Mouse (Mus musculus): ENCODE results near the gene Axin2.
A peak's percentile ranks its signal among the peaks of the same experiment; 100 is the strongest.

Gene Axin2

DNA sequence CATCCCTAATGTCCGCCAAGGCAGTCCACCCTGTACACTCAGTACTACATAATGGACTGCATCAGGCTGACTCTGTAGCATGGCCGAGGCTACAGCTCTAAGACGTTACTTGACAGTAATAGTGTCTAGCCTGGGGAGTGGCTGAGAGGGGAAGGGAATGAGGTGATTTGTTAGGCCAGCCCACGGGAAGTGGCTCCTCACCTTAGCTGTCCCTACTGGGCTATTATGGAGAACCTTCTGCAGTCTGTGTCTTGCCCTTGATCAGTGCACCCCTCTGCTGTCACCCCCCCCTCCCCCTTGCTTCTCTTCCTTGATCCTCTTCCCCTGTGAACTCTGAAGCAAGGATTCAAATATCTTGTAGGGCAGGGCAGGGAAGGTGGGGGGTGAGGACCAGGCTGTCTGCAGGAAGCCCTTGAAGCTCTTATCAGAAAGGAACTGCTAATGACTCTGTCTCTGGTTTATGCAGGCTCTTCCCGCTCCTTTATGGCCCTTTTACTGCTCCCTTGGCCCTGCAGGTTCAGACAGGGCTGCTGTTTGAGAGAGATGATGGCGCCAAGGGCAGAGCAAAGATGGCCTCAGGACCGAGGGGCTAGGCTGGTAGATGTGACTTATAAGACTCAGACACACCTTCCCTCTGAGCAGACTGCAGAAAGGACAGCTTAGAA, 13.4 kb upstream of the Axin2 start:
- DNase-seq = no peak

DNA sequence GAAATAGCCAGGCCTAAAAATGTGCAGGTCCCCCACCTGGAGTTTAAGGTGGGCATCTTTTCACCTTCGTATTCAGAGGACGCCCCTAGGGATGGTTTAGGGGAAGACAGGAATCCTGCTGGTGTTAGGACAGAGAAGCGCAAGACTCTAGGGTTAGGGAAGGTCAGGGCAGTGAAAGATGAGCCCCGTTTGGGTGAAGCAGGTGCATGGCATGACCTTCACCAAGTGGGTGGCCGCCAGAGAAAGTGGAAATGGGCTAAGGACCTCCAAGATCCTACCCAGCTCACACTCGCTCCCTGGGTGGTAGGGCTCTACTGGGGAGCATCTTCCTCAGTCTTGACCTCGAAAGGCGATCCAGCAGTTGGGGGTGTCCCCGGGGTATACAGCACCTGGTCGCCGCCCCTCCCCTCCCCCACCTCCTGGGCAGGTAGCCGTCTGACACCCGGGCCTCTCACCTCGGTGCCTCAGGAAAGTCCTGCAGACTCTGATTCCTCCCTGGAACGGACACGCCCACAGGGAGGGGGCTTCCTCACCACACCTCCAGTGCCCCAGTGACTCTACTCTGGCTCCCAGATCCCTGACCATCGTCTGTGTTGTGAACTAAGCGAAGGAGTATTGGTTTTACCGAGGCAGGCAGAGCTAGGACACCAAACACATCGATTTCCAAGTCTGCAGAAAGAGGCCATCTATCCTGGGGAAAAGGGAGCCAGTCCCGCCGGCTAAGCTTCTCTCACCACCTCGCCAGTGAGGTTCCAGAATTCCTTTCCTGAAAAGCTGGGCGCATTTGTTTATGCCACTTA, 10.6 kb upstream of the Axin2 start:
- DNase-seq = no peak

DNA sequence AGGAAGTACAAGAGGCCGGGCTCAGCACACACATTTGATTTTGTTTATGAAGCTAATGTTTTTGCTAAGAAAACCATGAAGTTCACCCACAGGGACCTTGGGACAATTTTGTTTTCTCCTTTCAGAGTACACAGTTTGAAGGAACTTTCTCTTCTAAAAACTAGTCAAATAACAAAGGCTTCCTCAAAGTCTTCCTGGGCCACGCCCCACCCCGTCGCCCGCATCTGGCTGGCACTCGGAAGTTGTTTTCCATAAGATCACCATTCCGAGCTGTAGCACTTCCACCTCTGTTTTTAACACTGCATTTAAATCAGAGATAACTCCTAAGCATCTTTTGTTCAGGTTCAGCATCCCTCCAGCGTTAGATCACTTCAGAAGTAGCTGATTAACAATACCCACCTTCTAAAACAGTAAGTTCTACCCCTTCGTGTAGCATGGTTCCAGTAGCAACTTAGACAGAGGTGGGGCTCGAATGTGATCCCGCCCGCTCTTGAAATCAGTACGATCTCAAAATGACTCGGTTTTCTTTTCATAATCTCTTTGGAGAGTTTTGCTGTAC, 9.7 kb upstream of the Axin2 start:
- DNase-seq = no peak

DNA sequence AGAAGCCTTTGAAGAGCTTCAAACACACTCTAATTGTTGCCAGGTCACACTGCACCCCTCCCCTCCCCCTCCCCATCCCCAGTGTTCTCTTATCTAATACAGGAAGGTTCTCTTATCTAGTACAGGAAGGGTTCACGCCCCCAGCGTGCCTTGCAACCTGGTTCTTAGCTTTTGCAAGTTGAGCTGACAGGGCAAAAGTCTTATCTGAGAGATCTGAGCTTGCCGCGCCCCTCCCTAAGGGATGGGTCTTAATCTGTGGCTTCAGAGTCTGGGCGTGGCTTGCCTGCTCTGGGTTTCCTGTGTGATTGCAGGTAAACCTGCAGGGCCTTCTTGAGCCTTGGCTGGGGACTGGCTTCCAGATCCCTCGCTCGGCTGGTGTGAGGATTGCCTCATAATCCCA, 9.2 kb upstream of the Axin2 start:
- DNase-seq = no peak

DNA sequence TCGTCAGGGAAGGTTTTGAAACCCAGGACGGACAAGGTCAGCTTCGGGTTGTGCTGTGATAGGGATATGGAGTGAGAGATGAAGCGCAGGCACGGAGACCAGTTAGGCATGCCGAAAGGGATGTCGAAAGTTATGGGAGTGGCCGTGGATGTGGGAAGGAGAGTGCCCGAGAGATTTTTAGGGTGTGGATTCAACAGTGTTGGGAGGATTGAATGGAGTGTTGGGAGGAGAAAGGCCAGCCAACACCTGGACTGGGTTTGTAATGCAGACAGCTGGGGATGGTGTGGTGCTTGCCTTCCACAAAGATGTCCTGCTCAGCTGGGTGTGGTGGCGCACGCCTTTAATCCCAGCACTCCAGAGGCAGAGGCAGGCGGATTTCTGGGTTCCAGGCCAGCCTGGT, 8.0 kb upstream of the Axin2 start:
- no peak for DNase-seq

DNA sequence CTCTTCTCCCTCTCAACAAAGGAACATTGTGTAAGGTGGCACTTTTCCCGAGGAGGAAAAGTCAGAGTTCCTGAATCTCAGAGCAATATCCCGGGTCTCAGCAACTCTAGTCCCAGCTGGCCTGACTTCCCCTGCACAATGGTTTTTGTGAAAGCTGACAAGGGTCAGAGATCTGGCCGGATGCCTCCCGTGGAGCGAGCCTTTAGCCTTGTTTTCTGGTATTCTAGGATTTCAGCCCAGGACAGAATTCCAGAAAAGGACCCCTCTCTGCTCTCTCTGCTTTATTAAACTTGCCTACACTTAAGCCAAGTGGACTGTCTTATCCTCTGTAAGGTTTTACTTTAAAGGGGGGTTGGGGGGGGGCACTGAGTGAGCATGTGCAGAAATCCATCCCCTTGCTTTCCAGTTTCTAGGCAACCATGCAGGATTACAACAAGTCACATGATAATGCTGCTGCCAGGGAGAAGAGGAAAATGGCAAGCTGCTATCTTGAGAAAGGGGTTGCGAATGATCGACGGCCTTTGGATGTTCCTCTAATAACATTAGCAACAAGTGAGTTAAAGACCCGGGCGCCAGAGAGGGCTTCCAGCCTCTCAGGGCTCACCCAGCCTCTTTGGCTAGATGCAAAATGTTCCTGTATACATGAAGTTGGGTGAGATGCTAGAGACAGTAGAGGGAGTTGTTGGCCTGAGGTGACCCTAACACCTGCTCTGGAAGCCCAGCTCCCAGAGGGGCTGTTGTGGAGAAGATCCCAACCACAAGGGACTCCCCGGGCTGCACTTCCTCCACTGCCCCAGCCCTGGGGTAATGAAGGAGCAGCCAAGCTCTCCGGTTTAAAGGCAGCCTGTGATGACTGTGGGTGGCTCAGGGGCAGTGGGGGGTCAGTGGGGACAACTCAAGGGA, 2.5 kb upstream of the Axin2 start:
- DNase-seq = peak in 1 of 2 experiments; percentile 13

DNA sequence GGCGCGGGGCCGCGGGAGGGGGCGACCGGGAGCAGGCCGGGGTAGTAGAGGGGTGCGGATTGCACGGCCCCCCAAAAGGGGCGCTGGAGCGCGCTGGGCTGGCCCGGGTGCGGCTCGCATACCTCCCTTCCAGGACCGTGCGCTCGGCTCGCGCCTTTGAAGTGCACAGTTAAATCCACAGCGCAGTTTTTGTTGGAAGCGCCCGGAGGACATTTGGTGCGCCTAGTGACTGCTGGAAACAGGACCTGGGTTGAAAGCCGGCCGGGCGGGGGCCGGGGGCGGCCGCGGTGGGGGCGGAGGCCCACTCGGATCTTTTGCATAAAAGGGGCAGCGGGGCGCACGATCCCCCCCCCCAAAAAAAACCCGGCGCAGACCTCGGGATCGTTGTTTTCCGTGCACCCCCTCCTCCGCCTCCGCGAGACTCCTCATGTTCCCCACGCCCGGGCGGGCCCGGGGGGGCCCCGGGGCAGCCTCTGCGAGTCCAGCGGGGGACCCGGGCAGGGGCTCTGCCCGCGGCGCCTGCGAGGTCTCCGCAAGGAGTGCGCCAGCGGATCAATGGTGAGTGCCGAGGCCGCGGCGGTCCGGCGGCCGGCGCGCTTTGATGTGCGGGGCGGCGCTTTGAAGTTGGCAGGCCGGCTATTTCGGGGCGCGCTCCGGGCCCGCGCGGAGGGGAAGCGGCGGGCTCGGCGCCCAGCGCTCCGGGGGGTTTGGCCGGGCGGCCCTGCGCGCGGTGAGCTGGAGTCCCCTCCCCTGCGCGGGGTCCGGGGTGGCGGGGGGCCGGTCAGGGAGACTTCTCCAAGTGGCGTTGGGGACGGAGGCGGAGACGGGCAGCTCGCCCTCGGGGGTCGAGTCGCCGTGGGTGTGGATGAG, 722 bp downstream of the Axin2 start:
- peak; percentile 70 to 77 for DNase-seq

DNA sequence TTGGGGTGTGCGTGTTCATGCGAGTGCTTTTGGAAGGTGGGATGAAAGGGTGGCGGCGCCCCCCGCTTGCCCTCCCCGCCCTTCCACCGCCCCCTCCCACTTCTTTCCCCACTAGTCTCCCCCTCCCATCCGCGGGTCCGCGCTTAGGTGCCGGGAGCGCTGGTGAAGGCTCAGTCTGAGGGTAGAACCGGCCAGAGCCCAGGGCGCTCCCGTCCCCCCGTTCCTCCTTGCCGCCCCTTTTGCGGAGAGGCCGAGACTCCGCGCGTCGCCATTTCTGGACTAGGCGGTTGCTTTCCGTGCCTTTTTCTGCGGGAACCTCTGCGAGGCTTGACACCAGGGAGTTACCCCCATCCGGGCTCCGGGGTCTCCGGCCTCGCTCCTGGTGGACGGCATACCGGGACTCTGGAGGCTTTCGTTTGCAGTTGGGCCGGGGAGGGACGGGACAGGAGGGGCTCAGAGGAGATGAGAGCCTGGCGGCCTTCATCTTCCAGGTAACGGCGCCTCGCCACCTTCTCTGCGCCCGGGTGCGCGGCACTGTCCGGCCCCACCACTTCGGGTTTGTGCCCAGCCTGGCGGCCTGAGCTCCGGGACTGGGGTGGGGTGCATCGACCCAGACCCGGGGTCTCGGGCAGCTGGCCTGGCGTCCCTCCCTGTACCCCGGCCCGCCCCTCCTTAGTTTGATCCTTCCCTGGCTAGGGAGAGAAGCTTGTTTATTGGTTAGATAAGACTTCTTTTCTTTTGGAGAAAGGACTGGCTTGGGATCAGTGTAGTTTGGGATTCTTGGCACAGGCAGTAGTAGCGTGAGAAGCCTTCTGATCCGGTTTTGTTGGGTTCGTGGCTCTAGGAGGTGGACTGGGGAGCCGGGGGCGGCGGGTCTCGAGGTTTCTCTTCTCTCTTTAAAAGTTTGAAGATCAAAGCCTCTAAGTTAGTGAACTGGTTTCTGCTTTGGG, 1.6 kb downstream of the Axin2 start:
- no peak for DNase-seq

DNA sequence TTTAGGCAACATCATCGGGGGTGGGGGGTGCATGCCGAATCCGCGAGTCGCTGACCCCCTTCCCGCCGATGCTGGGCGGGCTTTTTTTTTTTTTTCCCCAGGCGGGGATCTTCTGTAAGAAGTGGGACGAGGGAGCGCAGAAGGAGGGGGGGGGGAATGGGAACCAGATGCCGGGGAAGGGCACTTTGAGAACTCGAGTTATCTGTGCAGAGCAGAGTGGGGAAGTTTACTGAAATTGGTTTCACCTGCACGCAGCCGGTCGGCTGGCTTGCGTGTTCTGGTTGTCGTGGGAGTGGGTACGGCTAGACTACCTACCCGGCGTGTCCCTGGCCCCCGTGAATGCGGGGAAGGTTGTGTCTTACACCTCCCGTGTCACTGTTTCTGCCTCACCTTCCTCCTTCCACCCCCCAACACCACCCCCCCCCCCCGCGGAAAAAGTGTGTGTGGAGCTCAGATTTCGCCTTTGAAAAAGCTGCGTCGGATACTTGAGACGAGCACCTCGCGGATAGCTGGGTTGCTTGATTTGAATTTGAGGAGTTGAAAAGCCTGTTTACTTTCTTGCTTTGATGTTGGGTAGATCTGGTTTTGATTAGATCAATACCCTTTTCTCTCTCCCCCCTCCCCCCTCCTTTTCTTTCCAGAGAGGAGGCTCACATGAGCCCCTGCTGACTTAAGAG, 2.5 kb downstream of the Axin2 start:
- no peak for DNase-seq

DNA sequence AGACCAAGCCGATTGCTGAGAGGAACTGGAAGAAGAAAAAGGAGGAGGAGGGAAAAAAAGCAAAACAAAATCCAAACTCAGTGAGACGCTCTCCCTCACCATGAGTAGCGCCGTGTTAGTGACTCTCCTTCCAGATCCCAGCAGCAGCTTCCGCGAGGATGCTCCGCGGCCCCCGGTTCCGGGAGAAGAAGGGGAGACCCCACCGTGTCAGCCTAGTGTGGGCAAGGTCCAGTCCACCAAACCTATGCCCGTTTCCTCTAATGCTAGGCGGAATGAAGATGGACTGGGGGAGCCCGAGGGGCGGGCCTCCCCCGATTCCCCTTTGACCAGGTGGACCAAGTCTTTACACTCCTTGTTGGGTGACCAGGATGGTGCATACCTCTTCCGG, 3.0 kb downstream of the Axin2 start:
- DNase-seq = no peak

DNA sequence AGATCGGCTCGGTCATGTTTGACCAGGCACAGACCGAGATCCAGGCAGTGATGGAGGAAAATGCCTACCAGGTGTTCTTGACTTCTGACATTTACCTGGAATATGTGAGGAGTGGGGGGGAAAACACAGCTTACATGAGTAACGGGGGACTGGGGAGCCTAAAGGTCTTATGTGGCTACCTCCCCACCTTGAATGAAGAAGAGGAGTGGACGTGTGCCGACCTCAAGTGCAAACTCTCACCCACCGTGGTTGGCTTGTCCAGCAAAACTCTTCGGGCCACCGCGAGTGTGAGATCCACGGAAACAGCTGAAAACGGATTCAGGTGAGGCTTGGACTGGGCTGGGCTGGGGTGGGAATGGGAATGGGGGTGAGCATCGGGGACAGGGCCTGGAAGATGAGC, 3.6 kb downstream of the Axin2 start:
- DNase-seq = no peak

DNA sequence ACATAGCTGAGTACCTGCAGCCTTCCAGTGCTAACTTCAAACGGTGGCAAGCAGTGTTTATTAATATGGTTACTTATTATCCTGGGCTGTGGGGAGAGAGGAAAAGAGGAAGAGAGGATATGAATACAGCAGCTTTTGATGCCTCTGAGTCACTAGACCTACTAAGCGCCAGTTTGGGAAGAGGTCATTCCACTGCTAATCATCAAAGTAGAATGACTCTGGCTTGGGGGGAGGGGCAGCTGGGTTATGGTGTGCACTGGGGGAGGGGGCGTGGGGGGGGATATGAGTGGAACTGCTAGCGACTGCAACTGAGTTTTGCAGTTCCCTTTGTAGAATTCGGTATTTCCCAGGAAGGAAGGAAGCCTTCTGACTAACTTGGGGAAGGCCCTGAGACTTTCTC, 4.2 kb downstream of the Axin2 start:
- no peak for DNase-seq

DNA sequence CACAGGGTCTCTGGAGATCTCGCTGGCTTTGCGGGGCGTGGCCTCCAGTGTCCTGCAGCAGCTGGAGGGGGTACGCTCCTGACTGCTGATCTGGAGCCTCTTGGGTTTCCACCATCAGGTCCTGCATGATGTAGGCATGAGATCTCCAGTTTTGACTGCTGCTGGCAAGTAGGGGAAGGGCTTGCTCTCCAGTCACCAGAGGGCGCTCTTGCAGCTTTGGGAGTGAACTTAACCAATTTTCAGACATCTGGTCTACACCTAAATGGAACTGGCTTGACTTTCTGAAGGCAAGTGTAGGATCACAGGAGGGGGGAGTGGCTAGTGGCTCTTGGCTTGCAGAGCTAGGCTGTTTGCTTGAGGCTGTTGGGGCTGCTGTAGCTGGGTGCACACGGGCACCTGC, 5.1 kb downstream of the Axin2 start:
- peak; percentile 53 to 75 for DNase-seq

DNA sequence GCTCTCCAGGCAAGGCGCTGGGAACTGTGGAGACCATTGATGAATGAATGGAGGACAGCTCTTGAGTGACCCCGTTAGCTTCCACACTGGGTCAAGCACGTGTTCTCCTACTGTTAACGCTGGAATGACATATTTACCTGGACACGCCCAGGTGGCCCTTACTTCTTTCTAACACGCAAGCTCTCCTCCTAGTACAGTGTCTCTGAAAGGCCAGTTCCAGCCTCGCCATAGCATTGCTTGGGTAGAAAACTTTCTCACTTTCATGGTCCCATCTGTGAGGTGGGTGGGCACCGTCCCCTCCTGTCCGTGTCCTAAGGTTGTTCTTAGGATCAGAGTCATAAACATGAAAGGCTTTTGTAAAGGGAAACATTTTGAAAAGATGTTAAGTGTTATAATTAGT, 5.7 kb downstream of the Axin2 start:
- DNase-seq = no peak

DNA sequence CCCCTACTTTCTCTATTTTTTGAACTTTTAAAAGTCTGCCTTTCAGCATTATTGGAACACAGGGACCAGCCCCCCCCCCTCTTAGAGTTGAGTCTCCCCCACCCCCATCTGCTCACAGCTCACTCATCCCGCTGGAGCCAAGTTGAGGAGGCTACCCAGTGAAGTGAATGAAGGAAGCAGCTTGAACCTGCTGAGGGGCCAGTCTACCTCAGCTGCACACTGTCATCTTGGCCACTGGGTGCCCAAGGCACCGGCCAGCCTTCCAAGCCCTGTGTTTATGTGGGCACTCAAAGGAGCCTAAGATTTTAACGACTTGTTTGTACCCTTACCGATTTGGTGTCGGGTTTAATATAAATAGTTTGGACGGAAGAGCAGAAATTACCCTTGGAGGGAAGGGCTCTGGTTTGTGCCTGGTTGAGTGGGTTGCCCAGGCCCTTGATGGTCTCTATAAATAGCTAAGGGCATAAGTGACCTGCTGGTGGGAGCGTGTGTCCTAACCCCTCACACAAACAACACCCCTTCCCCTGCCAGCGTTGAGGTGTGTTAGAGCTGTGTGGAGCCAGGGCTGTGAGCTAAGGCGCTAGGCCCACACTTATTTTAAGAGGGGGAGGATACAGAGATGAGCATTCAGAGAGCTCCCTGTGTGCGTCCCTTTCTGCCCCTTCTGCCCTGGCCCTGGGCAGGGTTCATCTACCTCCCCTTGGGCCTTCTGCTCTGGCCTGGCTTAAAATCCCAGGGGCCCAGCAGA, 6.4 kb downstream of the Axin2 start:
- no peak for DNase-seq

DNA sequence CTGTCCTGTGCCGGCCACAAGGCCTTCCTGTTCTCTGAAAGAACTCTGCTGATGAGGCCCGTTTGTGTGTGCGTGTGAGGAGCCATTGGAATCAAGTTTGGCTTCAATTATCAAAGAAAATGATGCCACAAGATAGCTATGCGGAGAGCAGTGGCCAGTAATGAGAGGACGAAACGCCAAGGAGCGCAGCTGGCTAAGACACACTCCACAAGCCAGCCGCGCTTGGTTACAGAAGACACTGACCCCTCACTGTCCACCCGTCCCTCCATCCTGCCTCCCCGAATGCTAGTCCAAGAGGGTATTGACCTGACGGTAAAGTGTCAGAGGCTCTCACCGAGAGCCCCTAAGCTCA, 6.9 kb downstream of the Axin2 start:
- DNase-seq = no peak

DNA sequence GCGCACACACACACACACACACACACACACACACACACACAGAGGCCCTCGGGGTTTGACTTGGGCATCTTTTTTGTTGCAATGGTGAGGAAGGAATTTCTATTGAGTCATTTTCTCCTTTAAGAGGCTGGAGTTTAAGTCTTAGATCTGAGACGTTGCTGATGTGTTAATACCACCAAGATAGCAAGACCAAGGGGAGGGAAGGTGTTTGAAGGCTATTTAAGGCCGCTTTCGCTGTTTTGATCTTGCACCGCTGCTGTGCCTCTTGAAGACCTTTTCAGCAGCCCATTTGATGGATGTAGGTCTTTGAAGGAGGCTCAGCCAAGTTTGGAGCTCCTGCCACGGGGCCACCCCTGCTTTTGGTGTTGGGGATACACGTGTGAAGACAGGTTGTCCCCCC, 7.9 kb downstream of the Axin2 start:
- DNase-seq = no peak

DNA sequence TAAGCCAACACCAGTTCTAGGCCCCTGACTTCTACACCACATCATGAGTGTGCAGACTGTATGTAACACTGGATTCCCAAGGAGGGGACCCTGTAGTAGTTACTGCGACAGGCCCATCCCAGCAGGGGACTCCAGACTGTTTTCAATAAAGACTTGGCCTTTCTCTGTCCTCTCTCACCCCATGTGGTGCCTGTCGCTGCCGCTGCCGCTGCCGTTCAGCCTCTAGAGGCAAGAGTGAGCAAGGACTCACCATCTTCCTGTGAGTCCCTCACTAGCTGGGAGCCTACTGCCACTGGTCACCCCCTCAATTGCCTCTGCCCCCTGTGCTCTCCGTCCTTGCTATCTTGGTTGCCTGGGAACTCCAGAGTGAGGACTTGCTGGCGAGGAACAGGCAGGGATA, 8.6 kb downstream of the Axin2 start:
- DNase-seq = no peak

DNA sequence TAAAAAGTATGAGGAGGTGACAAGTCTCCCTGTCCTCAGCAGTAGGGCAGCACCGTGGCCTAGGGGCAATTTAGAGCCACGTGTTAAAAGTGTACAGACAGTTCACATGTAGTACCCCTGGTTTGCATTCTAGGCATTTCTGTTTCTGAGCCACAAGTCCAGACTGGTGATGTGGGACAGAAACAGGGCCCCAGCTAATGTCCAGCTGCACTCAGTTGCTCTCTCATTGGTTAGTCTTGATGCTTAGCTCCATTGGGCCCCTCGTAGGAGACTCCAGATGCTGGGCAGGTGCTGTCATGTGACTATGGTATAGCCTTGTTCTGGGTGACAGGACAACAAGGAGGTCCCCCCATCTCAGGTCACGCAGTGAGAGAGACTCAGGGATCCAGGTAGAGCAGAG, 9.0 kb downstream of the Axin2 start:
- DNase-seq = no peak

DNA sequence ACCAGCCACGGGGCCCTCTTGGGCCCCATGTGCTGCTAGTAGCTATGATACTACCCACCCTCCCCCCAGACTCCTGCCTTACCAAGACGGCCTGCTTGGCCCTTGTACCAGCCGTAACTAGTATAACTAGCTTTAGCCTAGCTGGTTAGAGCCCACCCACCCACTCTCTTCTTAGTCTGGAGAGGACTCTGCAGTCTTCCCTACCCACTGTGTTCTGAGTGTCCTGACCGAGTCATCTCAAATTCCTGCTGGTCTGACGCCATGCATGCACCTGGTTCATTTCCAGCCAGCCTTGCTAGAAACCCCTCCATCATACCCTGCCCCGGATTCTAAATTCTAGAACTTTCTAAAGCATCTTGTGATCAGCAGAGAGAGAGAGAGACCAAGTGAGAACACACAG, 9.6 kb downstream of the Axin2 start:
- no peak for DNase-seq

All from kidney, adult 8-10 months (tissue).